Comparison of ENCODE assay signal across 25 mouse cellular contexts in genomic region chr1:127083761-127084308, GRCm38 (mm10).
A peak's percentile ranks its signal among the peaks of the same experiment; 100 is the strongest.
DNase-seq lines count a peak whose midpoint lies in the region; ATAC-seq and TF ChIP-seq lines count a peak whose summit lies in the region.
"Had no signal": no experiment of that assay in that cellular context is flagged by ENCODE, and none has a peak within 500 bp of the region (broad histone marks: within the 10 kb centered on the region; RNA-seq: fewer than 3 reads in every experiment).

No protein-coding gene starts in this region.

- no peak for TF ChIP-seq CTCF in bone marrow macrophage, adult 2 months (IDR thresholded peaks at IDR 0.05; ENCODE audit: low read depth, low read length)

- peak overlapping the region; percentile 86 for H3K27ac ChIP-seq in bone marrow macrophage, adult 2 months (ENCODE audit: insufficient read depth, low read depth, low read length)
- H3K27ac ChIP-seq in macrophage = peak overlapping the region; percentile 54
- H3K27ac ChIP-seq: embryonic facial prominence, embryonic 10.5 days; embryonic facial prominence, embryonic 13.5 days; forebrain, embryonic 12.5 days; forebrain, embryonic 15.5 days; heart, embryonic 10.5 days; hindbrain, embryonic 14.5 days; hindbrain, postnatal 0 days had no signal

- DNase-seq in heart, adult 8-10 months (ENCODE audit: low spot score) = peak; percentile 6
- no peak for DNase-seq in heart, postnatal 4 days
- peak; percentile 18 for DNase-seq in A20 (ENCODE audit: low read depth, low spot score)
- DNase-seq in lung, postnatal 10 days = no peak
- no peak for DNase-seq in lung, adult 18-20 months
- DNase-seq: adrenal gland, postnatal 10 days; adrenal gland, postnatal 36 days; cerebellum, adult 11 months; cerebellum, adult 2 months; cerebellum, adult 9-11 months; cerebellum, postnatal 25 days; embryo, embryonic 11 days; gastrocnemius, postnatal 25 days had no signal

- H3K36me3 ChIP-seq in macrophage (ENCODE audit: inconsistent target) = no peaks in the 10 kb centered on the region
- H3K36me3 ChIP-seq: embryonic facial prominence, embryonic 10.5 days; embryonic facial prominence, embryonic 13.5 days; forebrain, embryonic 12.5 days; forebrain, embryonic 15.5 days; heart, embryonic 10.5 days had no signal

- no peak overlapping the region for H3K4me3 ChIP-seq in bone marrow macrophage, adult 2 months (ENCODE audit: insufficient read depth, low read length)
- no peak overlapping the region for H3K4me3 ChIP-seq in macrophage (ENCODE audit: inconsistent target)
- H3K4me3 ChIP-seq: embryonic facial prominence, embryonic 10.5 days; embryonic facial prominence, embryonic 13.5 days; erythroblast, embryonic 14.5 days; forebrain, embryonic 12.5 days; forebrain, embryonic 15.5 days; heart, embryonic 10.5 days had no signal

- peaks cover 15% of the 10 kb centered on the region for H3K4me1 ChIP-seq in bone marrow macrophage, adult 2 months (ENCODE audit: control insufficient read depth, insufficient read depth, low read length)
- H3K4me1 ChIP-seq: embryonic facial prominence, embryonic 13.5 days; forebrain, embryonic 12.5 days; forebrain, embryonic 15.5 days had no signal

- 12% methylated on average over 3 of the region's 3 CpGs for WGBS in macrophage (ENCODE audit: missing documents)

- no peak for TF ChIP-seq POLR2A in bone marrow macrophage, adult 2 months (IDR thresholded peaks at IDR 0.05; ENCODE audit: borderline replicate concordance, low read depth, low read length)

- ATAC-seq in activated CD4-positive, CD25-positive, alpha-beta regulatory T cell, adult 4 months = no peak
- ATAC-seq: forebrain, embryonic 15.5 days; hindbrain, postnatal 0 days; inflammation-experienced regulatory T-cells, adult 6 months had no signal

- H3K79me2 ChIP-seq in macrophage (ENCODE audit: inconsistent target) = no peaks in the 10 kb centered on the region

Comparison
In these comparisons a context has a peak if more than half of its experiments do, and no peak if none do; other contexts are left out.
1. DNase-seq: peak in heart, adult 8-10 months (single experiment) and A20 (single experiment); none in heart, postnatal 4 days (single experiment), lung, postnatal 10 days (single experiment) and lung, adult 18-20 months (0 of 2).